Mouse (Mus musculus) brain, adult 2 months (tissue): ENCODE measurements around the gene Gucy2e.

ENCODE experiments used
- DNase-seq: peaks from one replicate; pipeline ENCODE4 v3.0.0; 2011; ENCODE audit warnings: low read depth, low spot score

The Gucy2e gene

GRCm38 (mm10) chr11:69236061-69236925 is 543 bp downstream of the Gucy2e start:
- no peak for DNase-seq

DNA sequence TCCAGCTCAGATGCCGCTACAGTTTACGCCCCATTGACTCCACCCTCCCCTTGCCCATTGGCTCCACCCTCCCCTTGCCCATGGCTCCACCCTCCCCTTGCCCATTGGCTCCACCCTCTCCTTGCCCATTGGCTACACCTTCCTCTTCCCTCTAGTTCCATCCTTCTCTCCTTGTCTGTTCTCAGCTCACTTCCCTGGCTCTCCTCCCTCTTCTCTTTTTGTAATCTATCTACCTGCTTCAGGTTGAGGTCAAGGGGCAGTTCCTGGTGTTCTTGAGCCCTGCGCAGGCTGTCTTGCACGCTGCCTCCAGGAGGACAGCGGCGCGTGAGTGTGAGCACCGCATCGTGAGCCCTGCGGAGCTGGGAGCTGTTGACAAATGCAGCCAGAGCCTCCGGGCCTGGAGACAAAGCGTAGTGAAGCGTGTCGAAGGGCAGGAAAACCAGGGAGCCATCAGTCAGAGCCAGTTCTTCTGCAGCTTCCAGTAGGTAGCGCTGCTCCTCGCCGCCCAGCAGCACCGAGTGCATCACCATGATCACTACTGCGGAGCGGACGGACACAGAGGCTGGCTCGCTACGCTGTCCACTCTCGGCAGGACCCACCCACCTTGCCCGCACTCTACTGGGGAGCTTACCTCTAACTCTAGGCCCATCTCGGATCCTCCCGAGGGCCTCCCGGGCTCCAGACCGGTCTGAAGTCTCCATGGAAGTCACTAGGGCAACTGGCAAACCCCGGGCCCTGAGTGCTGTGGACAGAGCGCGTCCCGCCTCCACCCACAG is 1.4 kb downstream of the Gucy2e start:
- DNase-seq: peak; percentile 97

DNA sequence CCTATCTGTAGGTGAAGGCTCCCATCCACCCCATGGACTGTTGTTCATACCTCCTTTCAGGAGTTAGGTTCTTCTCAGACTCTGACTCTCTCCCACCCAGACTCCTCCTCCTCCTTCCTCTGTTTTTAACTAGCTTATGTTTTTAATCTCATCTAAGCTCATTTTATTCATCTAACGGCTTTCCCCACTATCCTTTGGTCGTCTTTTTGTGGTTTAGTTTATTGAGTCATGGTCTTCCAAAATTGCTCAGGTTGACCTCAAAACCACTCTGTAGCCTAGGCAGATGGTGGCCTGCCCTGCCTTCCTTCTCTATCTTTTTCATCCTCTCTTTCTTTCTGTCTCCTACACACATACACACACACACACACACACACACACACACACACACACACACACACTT is 3.7 kb downstream of the Gucy2e start:
- no peak for DNase-seq

- DNase-seq: peak; percentile 20
Measured at GRCm38 (mm10) chr11:69230420-69230819, 6.4 kb downstream of the Gucy2e start.

DNA sequence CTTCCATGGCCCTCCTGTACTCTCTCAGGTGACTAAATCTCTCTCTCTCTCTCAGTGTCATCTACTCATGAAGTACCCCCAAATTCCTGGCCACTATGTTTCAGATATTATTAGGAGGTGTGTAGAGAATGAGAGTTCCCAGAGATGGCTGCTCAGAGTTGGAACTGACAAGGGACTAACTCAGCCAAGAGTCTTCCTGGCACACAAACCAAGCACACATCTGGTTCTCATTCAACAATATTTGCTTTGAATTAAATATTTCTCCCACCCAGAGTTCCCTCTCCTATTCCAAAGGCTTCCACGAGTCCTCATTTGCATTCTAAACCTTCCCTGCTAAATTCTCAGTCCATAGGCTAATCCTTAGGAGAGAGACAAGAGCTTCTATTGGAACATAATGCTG is 11.1 kb downstream of the Gucy2e start:
- DNase-seq: peak; percentile 3

- DNase-seq: peak; percentile 8
Measured at GRCm38 (mm10) chr11:69223101-69223500, 13.7 kb downstream of the Gucy2e start.

- no peak for DNase-seq
Measured at GRCm38 (mm10) chr11:69221070-69221469, 15.8 kb downstream of the Gucy2e start.

DNA sequence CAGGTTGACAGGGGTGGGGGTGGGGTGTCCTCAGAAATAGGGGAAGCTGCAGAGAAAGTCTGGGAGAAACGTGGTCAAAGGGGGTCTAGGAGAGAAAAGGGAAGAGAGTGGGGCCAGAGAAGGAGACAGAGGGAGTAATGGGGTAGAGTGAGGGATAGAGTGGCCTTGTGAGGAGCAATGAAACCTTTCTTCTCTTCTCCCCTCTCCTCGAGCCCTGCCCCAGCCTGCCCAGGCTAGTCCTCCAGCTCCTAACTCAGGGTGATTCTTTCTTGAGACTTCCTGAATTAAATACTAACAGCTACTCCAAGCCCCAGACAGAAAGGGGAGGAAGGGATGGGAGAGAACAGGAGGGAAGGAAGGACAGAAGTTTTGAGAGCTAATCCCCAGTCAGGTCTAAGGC is 18.2 kb downstream of the Gucy2e start:
- no peak for DNase-seq

- no peak for DNase-seq
Measured at GRCm38 (mm10) chr11:69217411-69217810, 19.4 kb downstream of the Gucy2e start.

DNA sequence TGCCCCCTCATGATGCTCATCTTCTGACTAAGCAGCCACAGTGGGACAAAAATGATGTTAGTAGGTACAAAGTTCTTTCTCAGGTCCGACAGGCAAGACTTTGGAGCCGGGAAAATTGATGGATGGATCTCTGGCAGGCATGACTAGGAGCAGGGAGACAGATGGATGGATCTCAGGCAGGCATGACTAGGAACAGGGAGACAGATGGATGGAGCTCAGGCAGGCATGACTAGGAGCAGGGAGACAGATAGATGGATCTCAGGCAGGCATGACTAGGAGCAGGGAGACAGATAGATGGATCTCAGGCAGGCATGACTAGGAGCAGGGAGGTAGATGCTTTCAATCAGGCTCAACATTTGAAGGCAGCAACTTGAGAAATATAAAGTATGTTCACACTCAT is 25.4 kb downstream of the Gucy2e start:
- peak; percentile 98 for DNase-seq

DNA sequence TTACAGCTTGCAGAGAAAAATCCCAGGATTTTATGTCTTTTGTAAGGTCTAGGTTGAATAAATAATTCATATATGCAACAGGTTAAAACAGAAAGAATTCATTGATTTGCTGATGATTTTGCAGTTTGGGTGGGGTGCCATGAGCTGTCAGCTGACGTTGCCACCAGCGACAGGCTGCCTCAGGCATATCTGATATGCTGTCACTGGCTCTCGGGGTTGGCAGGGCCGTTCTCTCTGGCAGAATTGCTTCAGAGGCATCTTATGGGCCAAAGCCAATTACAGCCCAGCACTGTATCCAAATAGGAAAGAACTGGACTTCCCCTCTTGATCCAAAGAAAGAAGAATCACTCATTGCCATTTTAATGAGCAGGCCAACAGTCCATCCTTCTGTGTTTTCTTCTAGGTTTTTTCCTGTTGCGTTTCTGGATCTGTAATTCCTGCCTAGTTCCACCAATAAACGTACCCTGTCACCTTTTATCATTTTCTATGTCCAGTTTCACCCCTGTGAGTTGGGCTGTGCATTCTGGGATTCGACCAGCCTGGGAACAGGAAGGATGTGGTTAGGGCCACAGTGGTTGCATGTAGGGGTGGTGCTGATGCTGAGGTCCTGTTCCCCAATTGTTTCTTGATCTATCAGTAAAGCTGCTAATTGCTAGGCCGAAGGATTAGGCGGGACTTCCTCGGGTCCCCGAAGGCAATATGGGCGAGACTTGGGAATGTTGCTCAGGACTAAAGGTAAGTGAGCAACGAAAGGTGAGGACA is 34.2 kb downstream of the Gucy2e start:
- no peak for DNase-seq

DNA sequence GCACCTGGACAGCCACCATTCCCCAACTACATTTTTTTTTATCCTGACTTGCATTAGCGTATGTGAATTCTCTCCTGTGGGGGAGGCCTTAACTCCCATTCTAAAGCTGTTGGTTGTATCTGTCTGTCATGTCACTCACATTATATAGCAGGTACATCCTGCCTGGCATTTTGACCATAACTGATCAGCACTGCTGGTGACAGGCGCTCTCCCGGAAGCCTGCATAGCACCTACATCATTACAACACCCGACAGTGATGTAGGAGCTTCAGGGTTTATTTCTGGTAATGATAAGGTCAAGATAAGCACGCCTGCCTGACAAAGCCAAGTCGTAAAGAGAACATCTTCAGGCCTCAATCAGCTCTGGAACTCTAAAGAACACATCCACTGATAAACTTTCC is 36.6 kb downstream of the Gucy2e start:
- no peak for DNase-seq

DNA sequence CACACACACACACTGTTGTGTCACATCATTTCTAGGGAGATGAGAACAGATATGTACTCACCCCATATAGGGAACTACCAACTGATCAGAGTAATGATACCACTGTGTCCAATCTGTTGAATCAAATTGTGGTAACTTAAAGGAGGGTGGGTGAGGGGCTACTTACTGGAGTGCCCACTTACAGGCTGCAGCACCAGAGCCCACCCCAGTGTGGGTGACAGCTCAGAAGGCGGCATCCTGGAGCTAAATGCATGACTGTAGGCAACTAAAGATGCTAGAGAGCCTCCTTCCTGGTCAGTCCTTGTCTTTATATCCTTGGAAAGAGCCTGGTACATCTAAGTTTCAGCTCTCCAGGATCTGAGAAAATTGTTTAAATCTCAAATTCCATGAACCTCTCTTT is 37.6 kb downstream of the Gucy2e start:
- DNase-seq: no peak

- DNase-seq: no peak
Measured at GRCm38 (mm10) chr11:69197743-69198142, 39.1 kb downstream of the Gucy2e start, which contains the start of gene Alox8. Gene Alox8 (minus strand): TSS chr11:69197843.

- DNase-seq: peak; percentile 26
Measured at GRCm38 (mm10) chr11:69197194-69197593, 39.6 kb downstream of the Gucy2e start.

GRCm38 (mm10) chr11:69196766-69197165 is 40.1 kb downstream of the Gucy2e start:
- peak; percentile 73 for DNase-seq

- DNase-seq: peak; percentile 73
Measured at GRCm38 (mm10) chr11:69192840-69193239, 44.0 kb downstream of the Gucy2e start.

GRCm38 (mm10) chr11:69185936-69186335 is 50.9 kb downstream of the Gucy2e start:
- no peak for DNase-seq

DNA sequence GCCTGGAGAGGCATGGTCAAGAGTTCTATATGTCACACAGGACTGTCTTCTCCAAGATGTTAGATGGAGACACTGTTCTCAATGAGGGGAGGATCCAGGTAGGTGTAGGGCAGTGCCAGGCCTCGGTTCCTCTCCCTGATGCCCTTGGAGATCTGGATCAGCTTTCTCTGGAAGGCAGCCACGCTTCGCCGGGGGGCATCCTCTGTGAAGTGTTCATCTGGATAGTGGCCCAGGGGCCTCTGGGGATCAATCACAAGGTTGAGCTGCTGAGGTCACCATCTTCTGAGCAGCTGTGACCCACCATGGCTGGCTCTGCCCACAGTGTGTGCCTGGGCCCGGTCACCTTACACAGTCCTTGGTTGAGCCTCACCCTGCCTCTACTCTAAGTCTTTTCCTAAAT is 51.8 kb downstream of the Gucy2e start:
- DNase-seq: no peak

- DNase-seq: no peak
Measured at GRCm38 (mm10) chr11:69180120-69180519, 56.7 kb downstream of the Gucy2e start.

- no peak for DNase-seq
Measured at GRCm38 (mm10) chr11:69179512-69179911, 57.3 kb downstream of the Gucy2e start.

DNA sequence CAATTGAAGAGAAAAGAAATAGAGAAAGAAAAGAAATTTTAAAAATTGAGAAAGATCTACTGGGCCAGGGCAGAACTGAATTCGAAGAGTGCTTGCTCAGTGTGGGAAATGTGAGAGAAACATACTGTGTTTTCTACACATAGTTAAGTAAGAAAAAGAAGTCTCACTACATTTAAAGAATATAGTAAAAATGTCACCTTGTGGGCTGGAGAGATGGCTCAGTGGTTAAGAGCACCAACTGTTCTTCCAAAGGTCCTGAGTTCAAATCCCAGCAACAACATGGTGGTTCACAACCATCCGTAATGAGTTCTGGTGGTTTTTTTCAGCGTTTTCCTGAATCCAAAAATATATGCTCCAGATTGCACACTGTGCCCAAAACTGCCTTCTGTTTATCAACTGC is 58.3 kb downstream of the Gucy2e start:
- DNase-seq: no peak
